Mouse (Mus musculus) thymus, postnatal 36 days (tissue): ENCODE results near the gene Nr5a1.

Experiments
- DNase-seq, 2 experiments: peaks; one replicate each; pipeline ENCODE4 v3.0.0; 2022; ENCODE audit warnings: mixed read lengths in 2 of 2

Gene Nr5a1

GRCm38 (mm10) chr2:38714324-38714723 is at the start of gene Nr5a1:
Gene Nr5a1, minus strand, starts transcription at chr2:38714542.
- DNase-seq = no peak

GRCm38 (mm10) chr2:38739847-38740246 is 25.5 kb upstream of the Nr5a1 start:
- DNase-seq = no peak

- DNase-seq = peak; percentile 45 to 60
Observed at GRCm38 (mm10) chr2:38739410-38739809, 25.1 kb upstream of the Nr5a1 start.

- DNase-seq = no peak
Observed at GRCm38 (mm10) chr2:38738601-38739301, 24.4 kb upstream of the Nr5a1 start.

- no peak for DNase-seq
Observed at GRCm38 (mm10) chr2:38735740-38736139, 21.4 kb upstream of the Nr5a1 start.

- no peak for DNase-seq
Observed at GRCm38 (mm10) chr2:38734721-38735120, 20.4 kb upstream of the Nr5a1 start.

- no peak for DNase-seq
Observed at GRCm38 (mm10) chr2:38730331-38730827, 16.0 kb upstream of the Nr5a1 start.

GRCm38 (mm10) chr2:38725427-38725826 is 11.1 kb upstream of the Nr5a1 start:
- DNase-seq = no peak

- no peak for DNase-seq
Observed at GRCm38 (mm10) chr2:38723378-38723777, 9.0 kb upstream of the Nr5a1 start.

GRCm38 (mm10) chr2:38722076-38722475 is 7.7 kb upstream of the Nr5a1 start:
- DNase-seq = no peak

- DNase-seq = no peak
Observed at GRCm38 (mm10) chr2:38720661-38721060, 6.3 kb upstream of the Nr5a1 start.

- no peak for DNase-seq
Observed at GRCm38 (mm10) chr2:38719354-38719753, 5.0 kb upstream of the Nr5a1 start.

GRCm38 (mm10) chr2:38718676-38719075 is 4.3 kb upstream of the Nr5a1 start:
- no peak for DNase-seq

GRCm38 (mm10) chr2:38717436-38717835 is 3.1 kb upstream of the Nr5a1 start:
- DNase-seq = no peak

GRCm38 (mm10) chr2:38713596-38713995 is 746 bp downstream of the Nr5a1 start:
- no peak for DNase-seq

- no peak for DNase-seq
Observed at GRCm38 (mm10) chr2:38712769-38713125, 1.6 kb downstream of the Nr5a1 start.

GRCm38 (mm10) chr2:38712076-38712768 is 2.1 kb downstream of the Nr5a1 start:
- no peak for DNase-seq

GRCm38 (mm10) chr2:38711421-38711861 is 2.9 kb downstream of the Nr5a1 start:
- DNase-seq = no peak

GRCm38 (mm10) chr2:38710304-38711241 is 3.8 kb downstream of the Nr5a1 start:
- no peak for DNase-seq

- no peak for DNase-seq
Observed at GRCm38 (mm10) chr2:38708907-38709688, 5.2 kb downstream of the Nr5a1 start.

- DNase-seq = no peak
Observed at GRCm38 (mm10) chr2:38706661-38707060, 7.7 kb downstream of the Nr5a1 start.

GRCm38 (mm10) chr2:38705036-38705435 is 9.3 kb downstream of the Nr5a1 start:
- no peak for DNase-seq
